Mouse (Mus musculus): ENCODE results near the gene Psmc6. TPM values are rescaled to one million over a fixed set of nuclear protein-coding genes. Genes with fewer than 3 reads are reported as not detected.

The Psmc6 gene
- polyA plus RNA-seq, 1 experiment from 2014 or later, result 65.1 TPM

DNA sequence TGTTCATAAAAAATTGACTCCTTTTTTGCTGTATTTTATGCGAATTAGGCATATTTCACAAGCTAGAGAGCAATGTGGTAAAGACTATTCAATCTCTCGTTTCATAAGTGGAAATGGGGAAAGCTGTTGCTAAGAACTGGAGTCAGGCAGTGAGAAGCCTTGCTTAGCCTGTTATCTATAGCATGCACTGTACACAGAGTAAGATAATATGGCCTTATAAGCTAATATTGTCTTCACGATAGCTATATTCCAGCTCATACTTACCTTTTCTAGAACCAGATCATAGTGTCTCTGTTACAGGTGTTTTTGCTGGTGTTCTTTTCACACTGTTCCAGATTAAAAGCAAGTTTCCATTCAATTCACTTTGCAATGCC lies 10.4 kb upstream of the Psmc6 start:
- TF ChIP-seq CTCF (IDR thresholded peaks at IDR 0.05; ENCODE audit: low read depth) (no peak), EP300 (IDR thresholded peaks at IDR 0.05; ENCODE audit: low read depth) (peak; percentile 75; the same call in 1 of the 2 replicates)
- no peak for DNase-seq
- Histone ChIP-seq H3K9ac (replicated peaks) (no peak overlapping the region), H3K4me2 (ENCODE audit: low read depth, low read length) (peak overlapping the region; percentile 83), H3K36me3 (replicated peaks; ENCODE audit: insufficient read depth, low read length) (no peaks in the 10 kb centered on the region), H3K27ac (ENCODE audit: low read depth) (peak overlapping the region; percentile 88), H3K27me3 (ENCODE audit: insufficient read depth, low read length) (no peaks in the 10 kb centered on the region), H3K4me3 (ENCODE audit: low read depth, low read length) (peak overlapping the region; percentile 90), H3K4me1 (ENCODE audit: insufficient read depth) (peaks cover 52% of the 10 kb centered on the region), H3K9me3 (ENCODE audit: low read length) (no peaks in the 10 kb centered on the region)
- 37% methylated on average over 3 of the region's 3 CpGs for WGBS (ENCODE audit: insufficient replicate concordance)
- ATAC-seq, result no peak

DNA sequence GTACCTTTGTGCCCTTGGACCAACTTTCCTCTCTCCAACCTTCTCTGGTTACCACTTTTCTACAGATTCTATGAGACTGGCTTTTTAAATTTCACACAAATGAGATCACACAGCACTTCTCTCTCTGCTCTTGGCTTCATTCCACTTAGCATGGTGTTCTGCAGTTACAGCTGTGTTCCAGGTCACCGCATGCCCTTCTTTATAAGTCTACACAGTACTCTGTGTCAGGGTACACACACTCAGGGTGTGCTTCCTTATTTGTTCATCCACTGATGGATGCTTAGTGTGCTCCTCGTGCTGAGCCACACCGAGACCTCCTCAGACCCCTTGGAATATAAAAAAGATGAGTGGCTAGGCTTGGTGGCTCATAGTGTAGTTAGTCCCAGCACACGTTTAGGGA lies 9.5 kb upstream of the Psmc6 start:
- Histone ChIP-seq H3K9me3 (ENCODE audit: low read length) (no peaks in the 10 kb centered on the region), H3K4me2 (ENCODE audit: low read depth, low read length) (no peak overlapping the region), H3K36me3 (replicated peaks; ENCODE audit: insufficient read depth, low read length) (no peaks in the 10 kb centered on the region), H3K4me1 (ENCODE audit: insufficient read depth) (peaks cover 49% of the 10 kb centered on the region), H3K27ac (ENCODE audit: low read depth) (no peak overlapping the region), H3K4me3 (ENCODE audit: low read depth, low read length) (no peak overlapping the region), H3K9ac (replicated peaks) (no peak overlapping the region), H3K27me3 (ENCODE audit: insufficient read depth, low read length) (no peaks in the 10 kb centered on the region)
- 79% methylated on average over 4 of the region's 4 CpGs for WGBS (ENCODE audit: insufficient replicate concordance)
- DNase-seq (no peak), ATAC-seq (no peak)
- TF ChIP-seq CTCF (IDR thresholded peaks at IDR 0.05; ENCODE audit: low read depth) (no peak), EP300 (IDR thresholded peaks at IDR 0.05; ENCODE audit: low read depth) (no peak)

DNA sequence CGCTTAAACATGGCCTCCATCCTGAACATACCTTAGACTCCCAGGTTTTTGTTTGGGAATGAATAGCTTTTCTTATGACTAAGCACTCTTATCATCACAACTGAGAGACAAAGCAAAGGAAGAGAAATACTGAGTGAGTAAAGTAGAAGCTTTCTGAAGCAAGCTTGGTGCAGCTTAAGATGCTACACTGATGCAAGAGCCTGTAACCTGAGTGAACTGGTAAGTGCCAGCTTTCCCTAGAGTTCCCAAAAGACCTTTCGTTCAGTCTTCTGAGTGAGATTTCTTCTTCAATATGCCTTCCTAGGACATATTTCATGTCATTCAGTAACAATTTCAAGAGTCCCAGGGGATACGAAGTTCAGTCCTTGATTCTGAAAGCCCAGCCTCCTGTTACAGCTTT lies 8.5 kb upstream of the Psmc6 start:
- H3K4me3 ChIP-seq (ENCODE audit: low read depth, low read length), result no peak overlapping the region
- no peak overlapping the region for H3K9ac ChIP-seq (replicated peaks)
- peaks cover 45% of the 10 kb centered on the region for H3K4me1 ChIP-seq (ENCODE audit: insufficient read depth)
- WGBS (ENCODE audit: insufficient replicate concordance), result 70% methylated on average over 3 of the region's 3 CpGs
- H3K4me2 ChIP-seq (ENCODE audit: low read depth, low read length), result peak overlapping the region; percentile 48; the same call in 1 of the 2 replicates
- H3K9me3 ChIP-seq (ENCODE audit: low read length), result no peaks in the 10 kb centered on the region
- no peaks in the 10 kb centered on the region for H3K36me3 ChIP-seq (replicated peaks; ENCODE audit: insufficient read depth, low read length)
- peak overlapping the region; percentile 69; the same call in 1 of the 2 replicates for H3K27ac ChIP-seq (ENCODE audit: low read depth)
- no peaks in the 10 kb centered on the region for H3K27me3 ChIP-seq (ENCODE audit: insufficient read depth, low read length)
- DNase-seq (no peak), ATAC-seq (no peak)
- no peak for TF ChIP-seq CTCF (IDR thresholded peaks at IDR 0.05; ENCODE audit: low read depth)
- TF ChIP-seq EP300 (IDR thresholded peaks at IDR 0.05; ENCODE audit: low read depth), result no peak

GRCm38 (mm10) chr14:45321622-45322021 lies 8.0 kb upstream of the Psmc6 start:
- Histone ChIP-seq H3K4me3 (ENCODE audit: low read depth, low read length) (no peak overlapping the region), H3K4me2 (ENCODE audit: low read depth, low read length) (peak overlapping the region; percentile 48), H3K27me3 (ENCODE audit: insufficient read depth, low read length) (no peaks in the 10 kb centered on the region), H3K27ac (ENCODE audit: low read depth) (peak overlapping the region; percentile 69; the same call in 1 of the 2 replicates), H3K9me3 (ENCODE audit: low read length) (no peaks in the 10 kb centered on the region), H3K9ac (replicated peaks) (no peak overlapping the region; the same call in 1 of the 2 replicates), H3K36me3 (replicated peaks; ENCODE audit: insufficient read depth, low read length) (no peaks in the 10 kb centered on the region), H3K4me1 (ENCODE audit: insufficient read depth) (peaks cover 40% of the 10 kb centered on the region)
- ATAC-seq (no peak), DNase-seq (no peak)
- TF ChIP-seq EP300 (IDR thresholded peaks at IDR 0.05; ENCODE audit: low read depth) (peak; percentile 93), CTCF (IDR thresholded peaks at IDR 0.05; ENCODE audit: low read depth) (no peak)
- WGBS (ENCODE audit: insufficient replicate concordance), result 42% methylated on average over 5 of the region's 5 CpGs

DNA sequence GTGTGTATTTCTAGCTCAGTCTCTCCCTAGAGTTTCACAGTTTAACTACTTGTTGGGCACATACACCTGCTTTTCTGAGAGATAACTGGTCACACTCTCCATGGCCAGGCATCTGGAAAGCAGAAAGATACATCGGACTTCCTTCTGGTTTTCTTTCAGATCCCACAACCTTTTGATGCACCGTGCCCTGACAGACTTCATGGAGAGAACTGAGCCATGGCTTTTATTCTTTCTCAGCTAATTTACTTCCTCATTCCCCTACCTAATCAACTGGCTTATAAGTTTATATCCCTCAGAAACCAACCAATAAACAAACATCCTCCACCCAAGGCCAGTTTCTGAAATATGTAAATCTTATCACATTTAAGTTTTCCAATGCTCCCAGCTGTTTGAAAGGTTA lies 7.1 kb upstream of the Psmc6 start:
- WGBS (ENCODE audit: insufficient replicate concordance), result 68% methylated on average over 2 of the region's 2 CpGs
- ATAC-seq, result no peak
- H3K4me3 ChIP-seq (ENCODE audit: low read depth, low read length), result no peak overlapping the region
- peaks cover 37% of the 10 kb centered on the region for H3K4me1 ChIP-seq (ENCODE audit: insufficient read depth)
- no peak overlapping the region for H3K9ac ChIP-seq (replicated peaks)
- peak overlapping the region; percentile 24; the same call in 1 of the 2 replicates for H3K27ac ChIP-seq (ENCODE audit: low read depth)
- TF ChIP-seq CTCF (IDR thresholded peaks at IDR 0.05; ENCODE audit: low read depth) (no peak), EP300 (IDR thresholded peaks at IDR 0.05; ENCODE audit: low read depth) (no peak)
- H3K36me3 ChIP-seq (replicated peaks; ENCODE audit: insufficient read depth, low read length), result no peaks in the 10 kb centered on the region
- no peak for DNase-seq
- no peaks in the 10 kb centered on the region for H3K27me3 ChIP-seq (ENCODE audit: insufficient read depth, low read length)
- no peaks in the 10 kb centered on the region for H3K9me3 ChIP-seq (ENCODE audit: low read length)
- no peak overlapping the region for H3K4me2 ChIP-seq (ENCODE audit: low read depth, low read length)

- TF ChIP-seq CTCF (IDR thresholded peaks at IDR 0.05; ENCODE audit: low read depth), result no peak
- H3K27ac ChIP-seq (ENCODE audit: low read depth), result no peak overlapping the region
- WGBS (ENCODE audit: insufficient replicate concordance), result 82% methylated on average over 3 of the region's 3 CpGs
- H3K9me3 ChIP-seq (ENCODE audit: low read length), result no peaks in the 10 kb centered on the region
- DNase-seq (no peak), ATAC-seq (no peak)
- H3K4me1 ChIP-seq (ENCODE audit: insufficient read depth), result peaks cover 37% of the 10 kb centered on the region
- H3K27me3 ChIP-seq (ENCODE audit: insufficient read depth, low read length), result no peaks in the 10 kb centered on the region
- H3K4me3 ChIP-seq (ENCODE audit: low read depth, low read length), result no peak overlapping the region
- no peaks in the 10 kb centered on the region for H3K36me3 ChIP-seq (replicated peaks; ENCODE audit: insufficient read depth, low read length)
- H3K4me2 ChIP-seq (ENCODE audit: low read depth, low read length), result no peak overlapping the region
- no peak overlapping the region for H3K9ac ChIP-seq (replicated peaks)
These were observed 6.3 kb upstream of the Psmc6 start for GRCm38 (mm10) chr14:45323320-45323719.

DNA sequence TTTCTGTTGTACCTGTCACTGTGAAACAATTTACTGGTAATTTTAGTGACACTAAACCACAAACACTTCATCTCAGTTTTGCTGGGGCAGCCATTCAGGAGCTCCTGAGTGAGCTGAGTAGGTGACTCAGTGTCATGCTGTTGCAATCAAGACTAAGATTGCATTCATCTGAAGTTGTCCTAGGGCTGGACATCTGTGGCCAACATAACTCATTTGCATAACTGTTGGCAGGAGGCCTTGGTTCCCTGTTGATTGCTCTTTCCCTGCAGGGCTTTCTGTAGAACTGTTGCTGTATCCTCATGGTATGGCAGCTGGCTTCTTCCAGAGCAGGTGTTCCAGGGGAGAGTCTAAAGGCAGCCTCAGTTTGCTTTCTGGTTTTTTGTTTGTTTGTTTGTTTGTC lies 4.1 kb upstream of the Psmc6 start:
- Histone ChIP-seq H3K4me1 (ENCODE audit: insufficient read depth) (peaks cover 27% of the 10 kb centered on the region), H3K27me3 (ENCODE audit: insufficient read depth, low read length) (no peaks in the 10 kb centered on the region), H3K9me3 (ENCODE audit: low read length) (no peaks in the 10 kb centered on the region), H3K4me3 (ENCODE audit: low read depth, low read length) (no peak overlapping the region), H3K9ac (replicated peaks) (no peak overlapping the region), H3K36me3 (replicated peaks; ENCODE audit: insufficient read depth, low read length) (no peaks in the 10 kb centered on the region), H3K27ac (ENCODE audit: low read depth) (peak overlapping the region; percentile 39; the same call in 1 of the 2 replicates), H3K4me2 (ENCODE audit: low read depth, low read length) (0 out of 2 replicates have a peak overlapping the region, but pooled peaks have one; percentile 9)
- no peak for TF ChIP-seq EP300 (IDR thresholded peaks at IDR 0.05; ENCODE audit: low read depth)
- no peak for TF ChIP-seq CTCF (IDR thresholded peaks at IDR 0.05; ENCODE audit: low read depth)
- peak; percentile 16 for ATAC-seq
- DNase-seq, result peak; percentile 27
